Mouse (Mus musculus): ENCODE data around the gene Ttll7. TPM values are rescaled to one million over a fixed set of nuclear protein-coding genes. Genes with fewer than 3 reads are reported as not detected.

The Ttll7 gene
- polyA plus RNA-seq, 1 experiment from 2014 or later, result 7.2 TPM

DNA sequence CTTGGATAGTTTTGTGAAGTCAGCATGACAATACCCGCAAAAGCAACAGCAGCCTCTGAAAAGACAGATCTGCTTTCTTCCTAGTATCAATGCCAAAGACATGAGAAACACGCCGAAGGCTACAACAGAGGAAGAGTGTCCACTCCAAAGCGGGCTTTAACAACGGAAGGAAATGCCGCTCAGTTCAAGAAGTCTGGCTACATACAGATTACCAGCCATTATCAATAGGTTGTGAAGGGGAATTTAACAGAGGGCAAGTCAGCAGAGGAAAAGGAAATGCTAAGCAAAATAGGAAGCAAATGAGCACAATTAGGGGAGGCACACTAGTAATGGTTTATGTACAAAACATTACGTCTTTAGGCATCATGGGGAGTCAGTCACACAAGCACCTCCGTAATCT, 4.1 kb upstream of the Ttll7 start:
- H3K4me1 ChIP-seq (ENCODE audit: control insufficient read depth, insufficient read depth, low read length), result peaks cover 5% of the 10 kb centered on the region; the same call in 1 of the 2 replicates
- WGBS, result 92% methylated on average over 8 of the region's 8 CpGs
- H3K4me3 ChIP-seq (ENCODE audit: low read depth, low read length), result no peak overlapping the region
- H3K4me2 ChIP-seq (ENCODE audit: low read length), result no peak overlapping the region
- ATAC-seq, result no peak
- H3K9ac ChIP-seq (ENCODE audit: low read depth, low read length), result no peak overlapping the region
- no peak overlapping the region for H3K27ac ChIP-seq (ENCODE audit: low read length)
- H3K9me3 ChIP-seq (replicated peaks; ENCODE audit: control insufficient read depth, low read length, poor library complexity, severe bottlenecking), result no peaks in the 10 kb centered on the region
- H3K27me3 ChIP-seq (ENCODE audit: control insufficient read depth, insufficient read depth, low read depth, low read length), result no peaks in the 10 kb centered on the region
- H3K36me3 ChIP-seq (ENCODE audit: control insufficient read depth, insufficient read depth, low read length), result no peaks in the 10 kb centered on the region

GRCm38 (mm10) chr3:146849360-146849759, 2.8 kb upstream of the Ttll7 start:
- Histone ChIP-seq H3K27me3 (ENCODE audit: control insufficient read depth, insufficient read depth, low read depth, low read length) (no peaks in the 10 kb centered on the region), H3K27ac (ENCODE audit: low read length) (no peak overlapping the region), H3K4me1 (ENCODE audit: control insufficient read depth, insufficient read depth, low read length) (peaks cover 17% of the 10 kb centered on the region), H3K4me3 (ENCODE audit: low read depth, low read length) (no peak overlapping the region), H3K9ac (ENCODE audit: low read depth, low read length) (no peak overlapping the region), H3K36me3 (ENCODE audit: control insufficient read depth, insufficient read depth, low read length) (no peaks in the 10 kb centered on the region), H3K9me3 (replicated peaks; ENCODE audit: control insufficient read depth, low read length, poor library complexity, severe bottlenecking) (no peaks in the 10 kb centered on the region), H3K4me2 (ENCODE audit: low read length) (no peak overlapping the region)
- WGBS, result 91% methylated on average over 7 of the region's 7 CpGs
- no peak for ATAC-seq

DNA sequence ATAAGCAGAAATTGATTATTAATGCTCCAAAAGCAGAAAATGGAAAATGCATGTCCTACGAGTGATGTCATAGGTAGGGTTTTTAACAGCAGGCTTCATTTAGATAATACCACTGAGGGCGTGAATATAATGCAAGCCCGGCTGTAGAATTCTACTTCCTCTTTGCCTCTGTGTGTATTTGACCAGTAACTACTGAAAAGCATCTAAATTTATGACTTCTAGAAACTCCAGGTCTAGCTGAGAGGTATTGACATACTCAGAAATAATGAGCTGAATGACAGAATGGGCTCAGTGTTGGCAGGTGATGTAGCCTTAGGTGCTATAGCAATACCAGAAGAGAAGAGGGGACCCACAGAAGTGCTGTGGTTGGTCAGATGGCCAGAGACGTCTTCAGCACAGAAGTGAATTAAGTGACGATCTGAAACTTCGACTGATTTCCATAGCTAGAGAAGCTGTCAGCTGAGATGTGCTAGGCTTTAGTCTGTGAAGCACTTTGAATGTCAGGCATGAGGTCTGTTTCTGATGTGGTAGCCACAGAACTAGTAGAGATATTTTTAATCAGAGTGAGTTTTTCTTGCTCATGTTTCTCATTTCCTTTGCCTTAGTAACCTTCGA, 2.4 kb downstream of the Ttll7 start:
- Histone ChIP-seq H3K9me3 (replicated peaks; ENCODE audit: control insufficient read depth, low read length, poor library complexity, severe bottlenecking) (no peaks in the 10 kb centered on the region), H3K4me2 (ENCODE audit: low read length) (peak overlapping the region; percentile 60)

DNA sequence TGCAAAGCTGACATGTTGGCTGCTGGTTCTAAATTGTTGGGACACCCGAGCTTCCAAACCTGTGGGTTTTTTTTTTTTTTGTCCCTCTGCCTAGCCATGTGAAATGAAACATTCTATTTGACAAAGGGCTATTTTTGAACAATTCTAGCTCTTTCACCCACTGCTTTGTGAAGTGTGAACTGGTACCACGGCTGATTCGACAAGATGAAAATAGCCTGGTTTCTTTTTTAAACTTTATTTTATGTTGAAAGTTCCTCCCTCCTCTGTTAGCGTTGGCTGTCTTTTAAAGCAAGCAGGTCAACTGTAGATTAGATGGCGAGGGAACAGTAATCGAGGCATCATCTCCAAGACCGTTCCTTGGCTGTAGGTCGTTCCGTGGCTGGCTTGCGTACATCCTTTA, 5.2 kb downstream of the Ttll7 start:
- WGBS, result 74% methylated on average over 10 of the region's 10 CpGs
- no peak for ATAC-seq
- Histone ChIP-seq H3K27ac (ENCODE audit: low read length) (no peak overlapping the region), H3K9ac (ENCODE audit: low read depth, low read length) (no peak overlapping the region), H3K4me3 (ENCODE audit: low read depth, low read length) (no peak overlapping the region), H3K4me2 (ENCODE audit: low read length) (no peak overlapping the region), H3K27me3 (ENCODE audit: control insufficient read depth, insufficient read depth, low read depth, low read length) (no peaks in the 10 kb centered on the region), H3K36me3 (ENCODE audit: control insufficient read depth, insufficient read depth, low read length) (no peaks in the 10 kb centered on the region), H3K9me3 (replicated peaks; ENCODE audit: control insufficient read depth, low read length, poor library complexity, severe bottlenecking) (no peaks in the 10 kb centered on the region), H3K4me1 (ENCODE audit: control insufficient read depth, insufficient read depth, low read length) (peaks cover 15% of the 10 kb centered on the region)

More for the DNA sequence above, 2.4 kb downstream of the Ttll7 start:
- H3K4me3 ChIP-seq (ENCODE audit: low read depth, low read length), result no peak overlapping the region
- H3K27me3 ChIP-seq (ENCODE audit: control insufficient read depth, insufficient read depth, low read depth, low read length), result no peaks in the 10 kb centered on the region
- no peak for ATAC-seq
- peaks cover 20% of the 10 kb centered on the region for H3K4me1 ChIP-seq (ENCODE audit: control insufficient read depth, insufficient read depth, low read length)
- no peaks in the 10 kb centered on the region for H3K36me3 ChIP-seq (ENCODE audit: control insufficient read depth, insufficient read depth, low read length)
- no peak overlapping the region for H3K27ac ChIP-seq (ENCODE audit: low read length)
- WGBS, result 76% methylated on average over 7 of the region's 7 CpGs
- no peak overlapping the region for H3K9ac ChIP-seq (ENCODE audit: low read depth, low read length)

GRCm38 (mm10) chr3:146860308-146860707, 8.1 kb downstream of the Ttll7 start:
- ATAC-seq, result no peak
- Histone ChIP-seq H3K4me3 (ENCODE audit: low read depth, low read length) (no peak overlapping the region), H3K36me3 (ENCODE audit: control insufficient read depth, insufficient read depth, low read length) (no peaks in the 10 kb centered on the region), H3K27me3 (ENCODE audit: control insufficient read depth, insufficient read depth, low read depth, low read length) (no peaks in the 10 kb centered on the region), H3K4me1 (ENCODE audit: control insufficient read depth, insufficient read depth, low read length) (no peaks in the 10 kb centered on the region), H3K4me2 (ENCODE audit: low read length) (no peak overlapping the region), H3K27ac (ENCODE audit: low read length) (no peak overlapping the region), H3K9ac (ENCODE audit: low read depth, low read length) (no peak overlapping the region), H3K9me3 (replicated peaks; ENCODE audit: control insufficient read depth, low read length, poor library complexity, severe bottlenecking) (no peaks in the 10 kb centered on the region)
- 80% methylated on average over 2 of the region's 2 CpGs for WGBS

- Histone ChIP-seq H3K9me3 (replicated peaks; ENCODE audit: control insufficient read depth, low read length, poor library complexity, severe bottlenecking) (no peaks in the 10 kb centered on the region), H3K4me1 (ENCODE audit: control insufficient read depth, insufficient read depth, low read length) (no peaks in the 10 kb centered on the region), H3K27ac (ENCODE audit: low read length) (no peak overlapping the region), H3K9ac (ENCODE audit: low read depth, low read length) (no peak overlapping the region), H3K36me3 (ENCODE audit: control insufficient read depth, insufficient read depth, low read length) (no peaks in the 10 kb centered on the region), H3K27me3 (ENCODE audit: control insufficient read depth, insufficient read depth, low read depth, low read length) (no peaks in the 10 kb centered on the region), H3K4me2 (ENCODE audit: low read length) (no peak overlapping the region), H3K4me3 (ENCODE audit: low read depth, low read length) (no peak overlapping the region)
- ATAC-seq, result no peak
- 38% methylated on average over 4 of the region's 4 CpGs for WGBS
Observed at GRCm38 (mm10) chr3:146866563-146866962, 14.4 kb downstream of the Ttll7 start.

- no peaks in the 10 kb centered on the region for H3K36me3 ChIP-seq (ENCODE audit: control insufficient read depth, insufficient read depth, low read length)
- H3K27ac ChIP-seq (ENCODE audit: low read length), result no peak overlapping the region
- ATAC-seq, result no peak
- no peaks in the 10 kb centered on the region for H3K27me3 ChIP-seq (ENCODE audit: control insufficient read depth, insufficient read depth, low read depth, low read length)
- H3K9ac ChIP-seq (ENCODE audit: low read depth, low read length), result no peak overlapping the region
- no peak overlapping the region for H3K4me3 ChIP-seq (ENCODE audit: low read depth, low read length)
- H3K4me2 ChIP-seq (ENCODE audit: low read length), result no peak overlapping the region
- WGBS, result 90% methylated on average over 3 of the region's 3 CpGs
- no peaks in the 10 kb centered on the region for H3K4me1 ChIP-seq (ENCODE audit: control insufficient read depth, insufficient read depth, low read length)
- H3K9me3 ChIP-seq (replicated peaks; ENCODE audit: control insufficient read depth, low read length, poor library complexity, severe bottlenecking), result no peaks in the 10 kb centered on the region
Observed at GRCm38 (mm10) chr3:146871954-146872353, 19.8 kb downstream of the Ttll7 start.

- H3K9ac ChIP-seq (ENCODE audit: low read depth, low read length), result no peak overlapping the region
- no peak overlapping the region for H3K27ac ChIP-seq (ENCODE audit: low read length)
- 75% methylated on average over 2 of the region's 2 CpGs for WGBS
- no peaks in the 10 kb centered on the region for H3K9me3 ChIP-seq (replicated peaks; ENCODE audit: control insufficient read depth, low read length, poor library complexity, severe bottlenecking)
- ATAC-seq, result no peak
- no peak overlapping the region for H3K4me2 ChIP-seq (ENCODE audit: low read length)
- H3K4me3 ChIP-seq (ENCODE audit: low read depth, low read length), result no peak overlapping the region
- no peaks in the 10 kb centered on the region for H3K36me3 ChIP-seq (ENCODE audit: control insufficient read depth, insufficient read depth, low read length)
- no peaks in the 10 kb centered on the region for H3K27me3 ChIP-seq (ENCODE audit: control insufficient read depth, insufficient read depth, low read depth, low read length)
- H3K4me1 ChIP-seq (ENCODE audit: control insufficient read depth, insufficient read depth, low read length), result no peaks in the 10 kb centered on the region
Observed at GRCm38 (mm10) chr3:146875929-146876328, 23.8 kb downstream of the Ttll7 start.

DNA sequence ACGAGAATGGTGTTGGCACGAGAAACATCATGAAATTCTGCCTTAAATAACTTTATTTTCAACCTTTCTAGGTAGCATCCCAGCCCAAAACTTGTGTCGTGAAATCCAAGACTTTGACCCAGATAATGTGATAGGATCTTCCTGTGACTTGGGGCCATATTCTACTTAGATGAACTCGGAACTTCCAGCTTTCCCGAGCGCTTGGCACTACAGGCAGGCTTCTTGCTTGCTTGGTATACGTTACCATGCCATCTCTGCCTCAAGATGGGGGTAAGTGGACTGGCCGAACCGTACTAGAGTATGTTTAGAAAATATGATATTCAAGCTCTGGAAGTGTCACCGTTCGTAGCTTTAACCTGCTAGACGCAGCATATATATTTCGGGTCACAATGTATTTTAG, 41.8 kb downstream of the Ttll7 start:
- Histone ChIP-seq H3K4me2 (ENCODE audit: low read length) (no peak overlapping the region), H3K9me3 (replicated peaks; ENCODE audit: control insufficient read depth, low read length, poor library complexity, severe bottlenecking) (no peaks in the 10 kb centered on the region), H3K27me3 (ENCODE audit: control insufficient read depth, insufficient read depth, low read depth, low read length) (no peaks in the 10 kb centered on the region), H3K36me3 (ENCODE audit: control insufficient read depth, insufficient read depth, low read length) (peaks cover 14% of the 10 kb centered on the region), H3K27ac (ENCODE audit: low read length) (no peak overlapping the region), H3K9ac (ENCODE audit: low read depth, low read length) (no peak overlapping the region), H3K4me3 (ENCODE audit: low read depth, low read length) (no peak overlapping the region), H3K4me1 (ENCODE audit: control insufficient read depth, insufficient read depth, low read length) (no peaks in the 10 kb centered on the region)
- WGBS, result 94% methylated on average over 13 of the region's 13 CpGs
- ATAC-seq, result no peak
